Mouse (Mus musculus) stomach, embryonic 14.5 days (tissue): ENCODE data around the gene Gata3. TPM values are rescaled to one million over a fixed set of nuclear protein-coding genes. Genes with fewer than 3 reads are reported as not detected.

Source experiments
- ATAC-seq: fragments of 200-750 bp; cut with Nextera tagmentation; 2 replicates; pipeline ENCODE4 v1.8.0; 2017; ENCODE audit warnings: low read depth, moderate TSS enrichment; ENCODE audit not compliant: insufficient number of reproducible peaks, insufficient read depth, low FRiP score
- H3K27ac ChIP-seq: fragments of 300-500 bp; sonication (generic); 2 replicates; pipeline ENCODE4 v1.5.1; 2014; ENCODE audit warnings: mild to moderate bottlenecking, low read length, moderate library complexity, mixed read lengths
- H3K27me3 ChIP-seq: fragments of 300-500 bp; sonication (generic); 2 replicates; pipeline ENCODE4 v1.6.1; 2014; ENCODE audit warnings: low read length, control low read depth, mixed read lengths; ENCODE audit not compliant: control insufficient read depth, insufficient read depth
- H3K36me3 ChIP-seq: fragments of 300-500 bp; sonication (generic); 2 replicates; pipeline ENCODE4 v1.6.1; 2014; ENCODE audit warnings: mild to moderate bottlenecking, control low read depth, low read length, moderate library complexity, mixed read lengths; ENCODE audit not compliant: control insufficient read depth, insufficient read depth
- H3K4me1 ChIP-seq: fragments of 300-500 bp; sonication (generic); 2 replicates; pipeline ENCODE4 v1.6.1; 2014; ENCODE audit warnings: low read length, control low read depth, mixed read lengths; ENCODE audit not compliant: control insufficient read depth, insufficient read depth
- H3K4me2 ChIP-seq: fragments of 300-500 bp; sonication (generic); replicated peaks from 2 replicates; pipeline ENCODE4 v1.6.1; 2014; ENCODE audit warnings: low read depth, low read length, control low read depth
- H3K4me3 ChIP-seq: fragments of 300-500 bp; sonication (generic); 2 replicates; pipeline ENCODE4 v1.5.1; 2014; ENCODE audit warnings: low read depth, low read length, control low read depth
- H3K9ac ChIP-seq: fragments of 300-500 bp; sonication (generic); replicated peaks from 2 replicates; pipeline ENCODE4 v1.6.1; 2014; ENCODE audit warnings: low read depth, mild to moderate bottlenecking, control low read depth, low read length, moderate library complexity, mixed read lengths
- H3K9me3 ChIP-seq: fragments of 300-500 bp; sonication (generic); 2 replicates; pipeline ENCODE4 v1.6.1; 2016; ENCODE audit warnings: low read depth, low read length, control low read depth; ENCODE audit not compliant: control insufficient read depth
- WGBS: fragments of 180-500 bp; shearing (Covaris S2); extraction: QIAGEN DNeasy Blood & Tissue Kit; methylation state at CpG from one replicate; pipeline ENCODE4 v1.1.7; 2014; 5-methylcytosine and 5-hydroxymethylcytosine counted together
- polyA plus RNA-seq: library from polyadenylated mRNA; unstranded; fragments of >200 nt; fragmentation: Nextera tagmentation; extraction: Ambion mirVana; gene quantifications from 2 replicates; pipeline ENCODE4 v1.2.1, GENCODE M21; 2014

Gata3 gene
- polyA plus RNA-seq, 1 experiment from 2014 or later, result 4.8 TPM

DNA sequence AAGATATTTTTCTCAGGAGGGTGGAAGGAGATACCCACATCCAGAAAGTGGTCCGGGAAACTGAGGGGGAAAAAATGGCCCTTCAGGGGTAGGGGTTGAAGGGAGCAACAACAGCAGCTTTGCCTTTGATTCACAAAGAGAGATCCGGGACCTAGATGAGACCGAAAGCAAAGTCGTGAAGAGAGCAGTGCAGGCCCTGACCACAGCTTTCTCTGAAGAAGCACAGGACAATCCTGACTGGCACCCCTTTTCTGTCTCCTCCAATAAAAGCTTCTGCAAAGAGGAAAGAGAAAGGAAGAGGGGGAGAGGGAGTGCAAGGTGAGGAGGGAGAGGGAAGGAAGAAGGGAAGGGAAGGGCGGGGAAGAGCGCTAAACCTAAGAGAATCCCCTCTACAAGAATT is 18.0 kb downstream of the Gata3 start:
- WGBS, result 52% methylated on average over 6 of the region's 6 CpGs
- H3K36me3 ChIP-seq, result no peaks in the 10 kb centered on the region
- H3K27me3 ChIP-seq, result peaks cover 30% of the 10 kb centered on the region
- H3K4me2 ChIP-seq, result no peak overlapping the region
- H3K9ac ChIP-seq, result no peak overlapping the region
- no peaks in the 10 kb centered on the region for H3K4me1 ChIP-seq
- H3K9me3 ChIP-seq, result no peaks in the 10 kb centered on the region
- no peak overlapping the region for H3K4me3 ChIP-seq
- ATAC-seq, result no peak
- H3K27ac ChIP-seq, result no peak overlapping the region

DNA sequence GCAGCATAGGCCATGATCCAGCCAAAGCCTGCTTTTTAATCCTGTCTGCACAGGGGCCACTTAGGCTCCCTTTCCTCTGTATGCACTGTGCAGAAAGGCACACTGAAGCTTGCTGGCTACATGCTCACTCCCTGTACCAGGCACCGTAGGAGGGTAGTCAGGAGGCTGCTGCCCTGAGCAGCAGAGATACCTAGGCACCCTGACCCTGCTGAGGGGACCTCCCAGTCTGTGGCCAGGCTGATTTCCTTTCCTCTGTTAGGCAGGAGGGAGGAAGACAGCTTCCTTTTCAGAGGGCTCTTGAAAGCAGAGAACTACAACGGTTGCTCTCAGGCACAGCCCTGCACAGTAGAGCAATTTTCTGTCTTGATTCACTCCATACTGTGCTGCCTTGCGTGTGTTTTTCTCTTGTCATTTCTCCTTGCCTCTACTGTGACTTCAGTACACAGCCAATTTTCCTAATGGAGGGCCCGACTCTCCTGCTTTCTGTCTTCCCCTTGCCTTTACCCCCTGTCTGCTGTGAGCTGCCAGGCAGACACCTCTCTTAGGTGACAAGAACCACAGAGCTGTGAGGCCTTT is 18.6 kb downstream of the Gata3 start:
- no peak overlapping the region for H3K9ac ChIP-seq
- H3K4me3 ChIP-seq, result no peak overlapping the region
- H3K4me1 ChIP-seq, result no peaks in the 10 kb centered on the region
- ATAC-seq, result peak; percentile 23; the same call in 1 of the 2 replicates
- H3K4me2 ChIP-seq, result no peak overlapping the region
- WGBS, result 38% methylated on average over 4 of the region's 4 CpGs
- H3K9me3 ChIP-seq, result no peaks in the 10 kb centered on the region
- peaks cover 30% of the 10 kb centered on the region for H3K27me3 ChIP-seq
- H3K36me3 ChIP-seq, result no peaks in the 10 kb centered on the region
- no peak overlapping the region for H3K27ac ChIP-seq

DNA sequence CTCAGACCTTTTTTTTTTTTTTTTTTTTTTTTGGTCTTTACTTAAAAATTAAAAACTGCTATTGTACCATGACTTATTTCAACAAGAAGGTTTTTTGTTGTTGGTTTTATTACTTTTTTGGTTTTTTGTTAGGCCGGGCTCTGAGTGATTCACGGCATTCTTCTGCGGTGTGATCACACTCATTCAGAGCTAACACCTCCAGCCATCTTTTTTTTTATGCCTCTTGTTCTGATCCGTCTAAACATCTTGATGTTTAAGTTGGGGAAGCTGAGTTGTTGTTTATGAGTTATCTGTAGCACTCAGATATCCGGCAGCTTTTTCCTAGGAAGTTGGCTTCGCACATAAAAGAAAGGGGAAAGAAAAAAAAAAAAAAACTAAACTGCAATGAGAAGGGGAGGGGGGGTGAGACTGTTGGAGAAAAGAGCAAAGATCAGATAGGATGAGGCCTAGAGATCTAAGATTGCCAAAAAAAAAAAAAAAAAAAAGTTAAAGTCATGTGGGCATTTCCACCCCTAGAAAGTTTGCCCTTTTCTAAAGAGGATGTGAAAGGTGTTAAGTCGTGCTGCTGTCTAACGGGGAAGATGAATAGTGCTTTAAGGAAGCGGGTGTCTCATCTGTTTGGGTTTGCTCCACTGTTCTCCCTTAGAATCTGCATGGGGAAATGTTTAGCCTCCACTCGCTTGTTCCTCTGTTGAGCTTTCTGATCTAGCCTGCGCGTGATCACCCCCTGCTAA is 22.6 kb downstream of the Gata3 start:
- WGBS, result 51% methylated on average over 12 of the region's 12 CpGs
- no peaks in the 10 kb centered on the region for H3K4me1 ChIP-seq
- H3K27me3 ChIP-seq, result 0 out of 2 replicates have a peak, but pooled peaks cover 8% of the 10 kb centered on the region
- H3K9ac ChIP-seq, result no peak overlapping the region
- H3K4me3 ChIP-seq, result no peak overlapping the region
- H3K27ac ChIP-seq, result no peak overlapping the region
- no peaks in the 10 kb centered on the region for H3K36me3 ChIP-seq
- no peak overlapping the region for H3K4me2 ChIP-seq
- no peak for ATAC-seq
- H3K9me3 ChIP-seq, result no peaks in the 10 kb centered on the region

DNA sequence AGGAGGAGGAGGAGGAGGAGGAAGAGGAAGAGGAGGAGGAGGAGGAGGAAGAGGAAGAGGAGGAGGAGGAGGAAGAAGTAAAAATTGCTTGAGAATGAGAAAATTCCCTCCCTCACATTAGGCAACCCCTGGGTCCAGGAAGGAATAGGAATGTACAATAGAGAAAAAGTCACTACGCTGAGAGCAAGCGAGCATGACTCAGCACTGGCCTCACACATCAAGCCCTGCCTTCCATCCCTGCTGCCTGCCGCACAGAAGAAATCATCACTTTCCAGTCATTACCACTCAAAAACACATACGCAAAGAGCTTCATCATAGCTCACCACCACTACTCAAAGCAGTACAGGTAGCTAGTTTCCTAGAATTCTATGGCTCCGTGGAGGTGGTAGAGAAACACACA is 29.1 kb downstream of the Gata3 start:
- no peaks in the 10 kb centered on the region for H3K9me3 ChIP-seq
- H3K27me3 ChIP-seq, result no peaks in the 10 kb centered on the region
- no peaks in the 10 kb centered on the region for H3K4me1 ChIP-seq
- H3K4me2 ChIP-seq, result no peak overlapping the region
- 80% methylated on average over 5 of the region's 5 CpGs for whole genome bisulfite sequencing
- no peaks in the 10 kb centered on the region for H3K36me3 ChIP-seq
- H3K4me3 ChIP-seq, result no peak overlapping the region
- H3K27ac ChIP-seq, result no peak overlapping the region
- H3K9ac ChIP-seq, result no peak overlapping the region
- ATAC-seq, result no peak

DNA sequence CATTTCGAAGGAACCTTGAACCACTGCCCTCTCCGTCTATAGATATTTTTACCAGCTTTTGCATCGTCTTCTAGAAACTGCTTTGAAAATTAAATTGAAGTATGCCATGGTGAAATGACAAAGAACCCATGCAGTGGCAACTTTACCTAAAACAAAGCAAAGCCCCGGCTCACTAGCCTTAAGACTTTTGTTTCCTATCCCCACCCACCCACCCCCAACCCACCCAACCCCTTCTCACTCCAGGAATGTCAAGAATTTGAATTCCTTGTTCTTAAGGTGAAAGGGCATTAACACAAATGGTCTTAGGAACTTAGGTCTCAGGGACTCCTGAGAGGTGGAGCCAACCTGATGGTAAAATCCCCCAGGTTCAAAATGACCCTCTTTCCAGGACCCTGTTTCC is 34.0 kb downstream of the Gata3 start:
- no peaks in the 10 kb centered on the region for H3K36me3 ChIP-seq
- no peak overlapping the region for H3K9ac ChIP-seq
- H3K4me3 ChIP-seq, result no peak overlapping the region
- H3K9me3 ChIP-seq, result no peaks in the 10 kb centered on the region
- ATAC-seq, result no peak
- WGBS, result 51% methylated on average over 4 of the region's 4 CpGs
- H3K4me1 ChIP-seq, result no peaks in the 10 kb centered on the region
- no peaks in the 10 kb centered on the region for H3K27me3 ChIP-seq
- H3K4me2 ChIP-seq, result no peak overlapping the region
- no peak overlapping the region for H3K27ac ChIP-seq

DNA sequence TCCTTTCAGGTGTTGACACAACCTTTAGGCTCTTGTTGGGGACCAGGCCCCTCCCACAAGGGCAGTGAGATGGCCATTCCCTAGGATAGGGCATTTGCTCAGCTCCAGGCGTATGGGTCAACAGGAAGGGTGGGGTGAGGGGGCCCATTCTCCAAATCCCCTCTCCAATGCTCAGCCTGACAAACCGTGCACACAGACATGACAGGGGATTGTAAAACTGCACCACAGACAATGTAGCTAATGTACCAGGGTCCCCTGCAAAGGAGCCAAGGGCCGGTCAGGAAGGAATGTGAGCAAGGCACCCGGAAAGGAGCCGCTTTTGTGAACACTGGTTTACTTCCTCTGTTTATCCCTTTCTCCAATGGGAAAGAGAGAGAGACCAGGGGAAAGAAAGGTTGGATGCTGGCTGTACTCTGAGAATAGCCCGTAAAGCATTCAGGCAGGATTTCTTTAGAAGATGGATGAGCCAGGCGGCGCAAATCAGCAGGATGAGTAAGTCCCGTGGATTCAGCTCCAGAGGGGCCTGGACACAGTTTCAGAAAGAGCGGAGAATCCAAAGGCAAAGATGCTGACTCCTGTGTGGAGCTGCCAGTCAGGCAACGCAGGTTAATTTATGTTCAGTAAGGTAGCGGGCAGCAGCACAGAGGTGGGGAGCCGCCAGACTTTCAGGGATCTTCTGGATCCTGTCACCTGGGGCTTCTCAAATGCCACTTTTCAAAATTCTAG is 36.8 kb downstream of the Gata3 start:
- H3K9ac ChIP-seq, result no peak overlapping the region
- no peaks in the 10 kb centered on the region for H3K36me3 ChIP-seq
- H3K4me1 ChIP-seq, result no peaks in the 10 kb centered on the region
- ATAC-seq, result peak; percentile 33; the same call in 1 of the 2 replicates
- H3K4me3 ChIP-seq, result no peak overlapping the region
- H3K27ac ChIP-seq, result no peak overlapping the region
- 29% methylated on average over 13 of the region's 13 CpGs for WGBS
- no peaks in the 10 kb centered on the region for H3K27me3 ChIP-seq
- H3K9me3 ChIP-seq, result no peaks in the 10 kb centered on the region
- no peak overlapping the region for H3K4me2 ChIP-seq

DNA sequence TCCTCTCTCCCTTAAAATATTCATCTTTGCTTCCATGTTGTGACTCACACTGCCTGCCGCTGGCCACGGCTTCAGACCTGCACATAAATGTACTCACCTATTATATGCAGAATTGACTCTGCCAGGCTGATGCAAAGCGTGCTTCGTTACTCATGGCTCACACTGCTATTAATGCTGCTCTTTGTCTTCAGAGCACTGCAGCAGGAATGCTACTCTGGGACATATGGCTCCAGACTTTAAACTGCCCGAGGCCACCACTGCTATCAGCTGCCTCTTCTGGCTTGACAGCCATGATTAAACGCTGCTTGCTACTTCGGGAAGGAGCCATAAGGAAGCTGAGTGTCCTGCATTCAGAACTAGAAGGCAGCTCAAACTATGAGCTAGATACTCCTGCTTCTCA is 54.6 kb downstream of the Gata3 start:
- Histone ChIP-seq H3K36me3 (no peaks in the 10 kb centered on the region), H3K4me1 (no peaks in the 10 kb centered on the region), H3K9ac (no peak overlapping the region), H3K4me3 (no peak overlapping the region), H3K4me2 (no peak overlapping the region), H3K27ac (no peak overlapping the region), H3K27me3 (no peaks in the 10 kb centered on the region), H3K9me3 (no peaks in the 10 kb centered on the region)
- WGBS, result 49% methylated on average over 7 of the region's 7 CpGs
- no peak for ATAC-seq

DNA sequence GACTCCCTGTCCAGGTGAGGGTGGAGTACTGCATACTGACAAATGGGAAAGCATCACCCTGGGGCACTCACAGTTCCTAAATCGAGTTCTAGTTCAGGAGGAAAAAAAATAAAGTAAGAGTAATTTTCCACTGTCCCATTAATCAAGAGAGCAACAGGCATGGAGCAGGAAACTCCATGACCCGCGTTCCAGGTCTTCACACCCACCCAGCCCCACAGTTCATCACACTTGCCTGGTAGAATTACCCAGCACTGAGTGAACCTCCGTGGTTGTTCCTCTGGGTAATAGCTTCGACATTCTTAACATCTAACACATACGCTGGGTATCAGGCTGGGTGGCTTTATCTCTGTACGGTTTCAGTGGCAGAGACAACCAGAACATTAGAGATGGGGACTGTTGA is 56.1 kb downstream of the Gata3 start:
- WGBS, result 68% methylated on average over 7 of the region's 7 CpGs
- no peak for ATAC-seq
- H3K9ac ChIP-seq, result no peak overlapping the region

More for the DNA sequence above, 56.1 kb downstream of the Gata3 start:
- H3K9me3 ChIP-seq, result no peaks in the 10 kb centered on the region
- H3K4me3 ChIP-seq, result no peak overlapping the region
- no peak overlapping the region for H3K27ac ChIP-seq
- no peak overlapping the region for H3K4me2 ChIP-seq
- H3K36me3 ChIP-seq, result no peaks in the 10 kb centered on the region
- H3K27me3 ChIP-seq, result no peaks in the 10 kb centered on the region
- no peaks in the 10 kb centered on the region for H3K4me1 ChIP-seq
